Mouse (Mus musculus) hindbrain, embryonic 11.5 days (tissue): Measurements from ENCODE around the gene Rprd2. TPM values are rescaled to one million over a fixed set of nuclear protein-coding genes. Genes with fewer than 3 reads are reported as not detected.
"Not testable (repeated sequence)": the region's sequence is repeated elsewhere in the genome, so short reads cannot be mapped to it uniquely, and the experiment has no call there.

Experiments used
- ATAC-seq: fragments of 200-750 bp; cut with Nextera tagmentation; 2 replicates; pipeline ENCODE4 v1.8.0; 2017; ENCODE audit warnings: mild to moderate bottlenecking, moderate TSS enrichment, moderate library complexity; ENCODE audit not compliant: low FRiP score
- DNase-seq: peaks from one replicate; pipeline ENCODE4 v3.0.0-alpha.2; 2015; ENCODE audit warnings: low spot score
- H3K27ac ChIP-seq: fragments of 300-500 bp; sonication (generic); 2 replicates; pipeline ENCODE4 v1.5.1; 2014; ENCODE audit warnings: mild to moderate bottlenecking, low read depth, low read length
- H3K27me3 ChIP-seq: fragments of 300-500 bp; sonication (generic); 2 replicates; pipeline ENCODE4 v1.6.1; 2014; ENCODE audit warnings: mild to moderate bottlenecking, low read length, moderate library complexity, mixed read lengths; ENCODE audit not compliant: control insufficient read depth, insufficient read depth
- H3K36me3 ChIP-seq: fragments of 300-500 bp; sonication (generic); 2 replicates; pipeline ENCODE4 v1.6.1; 2014; ENCODE audit warnings: mild to moderate bottlenecking, low read length, moderate library complexity, mixed read lengths; ENCODE audit not compliant: control insufficient read depth, insufficient read depth
- H3K4me1 ChIP-seq: fragments of 300-500 bp; sonication (generic); replicated peaks from 2 replicates; pipeline ENCODE4 v1.6.1; 2014; ENCODE audit warnings: low read length, mixed read lengths; ENCODE audit not compliant: control insufficient read depth, insufficient read depth
- H3K4me2 ChIP-seq: fragments of 300-500 bp; sonication (generic); replicated peaks from 2 replicates; pipeline ENCODE4 v1.6.1; 2014; ENCODE audit warnings: mild to moderate bottlenecking, low read depth, low read length
- H3K4me3 ChIP-seq: fragments of 300-500 bp; sonication (generic); 2 replicates; pipeline ENCODE4 v1.5.1; 2014; ENCODE audit warnings: low read depth, low read length
- H3K9ac ChIP-seq: fragments of 300-500 bp; sonication (generic); 2 replicates; pipeline ENCODE4 v1.6.1; 2014; ENCODE audit warnings: low read depth, low read length
- H3K9me3 ChIP-seq: fragments of 300-500 bp; sonication (generic); 2 replicates; pipeline ENCODE4 v1.6.1; 2016; ENCODE audit warnings: low read length; ENCODE audit not compliant: control insufficient read depth
- WGBS: fragments of 180-500 bp; shearing (Covaris S2); extraction: QIAGEN DNeasy Blood & Tissue Kit; methylation state at CpG from one replicate; pipeline ENCODE4 v1.1.7; 2014; 5-methylcytosine and 5-hydroxymethylcytosine counted together
- polyA plus RNA-seq: library from polyadenylated mRNA; unstranded; fragments of >200 nt; fragmentation: Nextera tagmentation; extraction: Ambion mirVana; gene quantifications from 2 replicates; pipeline ENCODE4 v1.2.1, GENCODE M21; 2014

Gene Rprd2
- polyA plus RNA-seq, 1 experiment from 2014 or later, result 27.4 TPM

DNA sequence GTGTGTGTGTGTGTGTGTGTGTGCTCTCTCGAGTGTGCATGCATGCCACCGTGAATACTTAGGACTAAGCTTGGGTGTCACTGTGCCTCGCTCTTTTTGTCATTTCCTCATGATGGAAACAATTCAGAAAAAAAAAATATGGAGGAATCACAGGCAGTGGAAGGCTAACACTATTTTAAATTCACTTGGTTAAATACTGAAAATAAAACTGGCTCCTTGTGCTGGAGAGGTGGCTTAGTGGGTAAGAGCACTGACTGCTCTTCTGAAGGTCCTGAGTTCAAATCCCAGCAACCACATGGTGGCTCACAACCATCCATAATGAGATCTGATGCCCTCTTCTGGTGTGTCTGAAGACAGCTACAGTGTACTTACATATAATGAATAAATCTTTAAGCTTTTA, 39.6 kb upstream of the Rprd2 start:
- not testable (repeated sequence) for H3K4me3 ChIP-seq, H3K27me3 ChIP-seq, H3K27ac ChIP-seq, H3K4me1 ChIP-seq, H3K9me3 ChIP-seq, H3K4me2 ChIP-seq, H3K9ac ChIP-seq, H3K36me3 ChIP-seq, DNase-seq, ATAC-seq
- WGBS, result 81% methylated on average over 3 of the region's 3 CpGs

- ATAC-seq, DNase-seq, H3K4me1 ChIP-seq, H3K9ac ChIP-seq, H3K4me2 ChIP-seq, H3K27me3 ChIP-seq, H3K4me3 ChIP-seq, H3K36me3 ChIP-seq, H3K9me3 ChIP-seq, H3K27ac ChIP-seq: not testable (repeated sequence)
- 85% methylated on average over 1 of the region's 1 CpGs for WGBS
Measured at GRCm38 (mm10) chr3:95857050-95857449, 38.4 kb upstream of the Rprd2 start.

- Histone ChIP-seq H3K27me3 (no peaks in the 10 kb centered on the region), H3K9ac (peak overlapping the region; percentile 80), H3K4me1 (no peaks in the 10 kb centered on the region), H3K4me3 (peak overlapping the region; percentile 88), H3K36me3 (peaks cover 5% of the 10 kb centered on the region; the same call in 1 of the 2 replicates), H3K9me3 (no peaks in the 10 kb centered on the region), H3K27ac (0 out of 2 replicates have a peak overlapping the region, but pooled peaks have one; percentile 12), H3K4me2 (peak overlapping the region; percentile 86)
- WGBS, result 28% methylated on average over 7 of the region's 7 CpGs
- DNase-seq (no peak), ATAC-seq (peak; percentile 28; the same call in 1 of the 2 replicates)
Measured at GRCm38 (mm10) chr3:95856115-95856514, 37.5 kb upstream of the Rprd2 start.

- WGBS, result under 1% methylated on average over 56 of the region's 56 CpGs
- ATAC-seq, result peak; percentile 97
Measured at GRCm38 (mm10) chr3:95855502-95856089, 36.9 kb upstream of the Rprd2 start, which contains the start of gene Prpf3. TSS of gene Prpf3 (minus strand) at chr3:95855885.

GRCm38 (mm10) chr3:95851317-95851716, 32.7 kb upstream of the Rprd2 start:
- Histone ChIP-seq H3K9ac (no peak overlapping the region), H3K9me3 (no peaks in the 10 kb centered on the region), H3K27me3 (no peaks in the 10 kb centered on the region), H3K36me3 (peaks cover 25% of the 10 kb centered on the region), H3K27ac (no peak overlapping the region), H3K4me3 (no peak overlapping the region), H3K4me2 (no peak overlapping the region), H3K4me1 (no peaks in the 10 kb centered on the region)
- DNase-seq, result no peak
- 94% methylated on average over 8 of the region's 8 CpGs for WGBS
- no peak for ATAC-seq

More at GRCm38 (mm10) chr3:95855502-95856089, 36.9 kb upstream of the Rprd2 start, which contains the start of gene Prpf3:
- H3K4me1 ChIP-seq, result no peaks in the 10 kb centered on the region
- peak; percentile 95 for DNase-seq
- H3K27ac ChIP-seq, result peak within 1 kb of the TSS; percentile 12; the same call in 1 of the 2 replicates
- no peaks in the 10 kb centered on the region for H3K9me3 ChIP-seq
- H3K36me3 ChIP-seq, result peaks cover 5% of the 10 kb centered on the region; the same call in 1 of the 2 replicates
- peak within 1 kb of the TSS; percentile 86 for H3K4me2 ChIP-seq
- H3K4me3 ChIP-seq, result peak within 1 kb of the TSS; percentile 88
- H3K27me3 ChIP-seq, result no peaks in the 10 kb centered on the region
- peak within 1 kb of the TSS; percentile 80 for H3K9ac ChIP-seq

- H3K4me3 ChIP-seq, result no peak overlapping the region
- WGBS, result 89% methylated on average over 4 of the region's 4 CpGs
- no peak overlapping the region for H3K4me2 ChIP-seq
- DNase-seq (no peak), ATAC-seq (no peak)
- H3K9ac ChIP-seq, result no peak overlapping the region
- H3K27me3 ChIP-seq, result no peaks in the 10 kb centered on the region
- no peak overlapping the region for H3K27ac ChIP-seq
- H3K4me1 ChIP-seq, result no peaks in the 10 kb centered on the region
- H3K36me3 ChIP-seq, result peaks cover 28% of the 10 kb centered on the region
- no peaks in the 10 kb centered on the region for H3K9me3 ChIP-seq
Measured at GRCm38 (mm10) chr3:95850611-95851010, 31.9 kb upstream of the Rprd2 start.

DNA sequence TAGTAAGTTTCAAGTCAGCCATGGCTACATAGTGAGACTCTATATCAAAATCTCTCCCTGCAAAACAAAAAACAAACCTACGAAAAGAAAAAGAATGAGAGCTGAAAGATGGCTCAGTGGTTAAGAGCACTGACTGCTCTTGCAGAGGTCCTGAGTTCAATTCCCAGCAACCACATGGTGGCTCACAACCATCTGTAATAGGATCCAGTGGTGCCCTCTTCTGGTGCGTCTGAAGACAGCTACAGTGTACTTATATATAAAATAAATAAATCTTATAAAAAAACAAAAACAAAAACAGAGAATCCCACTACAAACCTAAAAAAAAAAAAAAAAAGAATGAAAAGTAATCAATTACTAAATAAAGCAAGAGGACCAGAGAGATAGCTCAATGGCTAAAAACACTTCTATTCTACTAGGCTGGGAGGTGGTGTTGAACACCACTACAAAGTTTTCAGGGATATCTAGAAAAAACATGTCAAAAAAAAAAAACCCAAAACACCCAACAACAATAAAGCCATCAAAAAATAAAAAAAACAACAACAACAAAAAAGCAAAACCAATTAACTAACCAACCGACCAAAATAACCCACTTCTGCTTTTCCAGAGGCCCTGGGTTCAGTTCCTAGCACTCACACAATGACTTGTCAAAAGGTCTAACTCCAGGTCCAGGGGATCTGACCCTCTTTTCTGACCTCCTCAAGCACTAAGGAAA, 24.0 kb upstream of the Rprd2 start:
- WGBS, result 92% methylated on average over 3 of the region's 3 CpGs
- DNase-seq (no peak), ATAC-seq (no peak)
- Histone ChIP-seq H3K9ac (no peak overlapping the region), H3K27me3 (no peaks in the 10 kb centered on the region), H3K4me1 (no peaks in the 10 kb centered on the region), H3K4me2 (no peak overlapping the region), H3K4me3 (no peak overlapping the region), H3K9me3 (no peaks in the 10 kb centered on the region), H3K36me3 (peaks cover 25% of the 10 kb centered on the region), H3K27ac (no peak overlapping the region)

- Histone ChIP-seq H3K27me3 (no peaks in the 10 kb centered on the region), H3K36me3 (peaks cover 15% of the 10 kb centered on the region; the same call in 1 of the 2 replicates), H3K9ac (no peak overlapping the region), H3K4me1 (no peaks in the 10 kb centered on the region), H3K27ac (no peak overlapping the region), H3K9me3 (no peaks in the 10 kb centered on the region), H3K4me3 (no peak overlapping the region), H3K4me2 (no peak overlapping the region)
- no peak for ATAC-seq
- no peak for DNase-seq
- WGBS, result 86% methylated on average over 2 of the region's 2 CpGs
Measured at GRCm38 (mm10) chr3:95839250-95839649, 20.6 kb upstream of the Rprd2 start.

GRCm38 (mm10) chr3:95829053-95829452, 10.4 kb upstream of the Rprd2 start:
- DNase-seq, result no peak
- no peak for ATAC-seq
- Histone ChIP-seq H3K9ac (no peak overlapping the region), H3K27me3 (no peaks in the 10 kb centered on the region), H3K27ac (no peak overlapping the region), H3K9me3 (no peaks in the 10 kb centered on the region), H3K4me1 (no peaks in the 10 kb centered on the region), H3K4me2 (no peak overlapping the region), H3K4me3 (no peak overlapping the region), H3K36me3 (peaks cover 15% of the 10 kb centered on the region)
- 99% methylated on average over 4 of the region's 4 CpGs for WGBS
